Mouse (Mus musculus): Measurements from ENCODE around the gene Camsap3. TPM values are rescaled to one million over a fixed set of nuclear protein-coding genes. Genes with fewer than 3 reads are reported as not detected.

Camsap3 gene
- polyA plus RNA-seq, 1 experiment from 2014 or later: 6.9 TPM

- Histone ChIP-seq H3K4me2 (ENCODE audit: low read depth, low read length) (no peak overlapping the region), H3K27me3 (ENCODE audit: control insufficient read depth, insufficient read depth, low read depth, low read length) (no peaks in the 10 kb centered on the region), H3K36me3 (ENCODE audit: control insufficient read depth, insufficient read depth, low read length) (no peaks in the 10 kb centered on the region), H3K9ac (ENCODE audit: low read length) (no peak overlapping the region), H3K4me3 (ENCODE audit: low read length) (no peak overlapping the region), H3K4me1 (replicated peaks; ENCODE audit: control insufficient read depth, insufficient read depth, low read length) (no peaks in the 10 kb centered on the region), H3K27ac (ENCODE audit: low read length) (no peak overlapping the region), H3K9me3 (ENCODE audit: control insufficient read depth, low read length) (no peaks in the 10 kb centered on the region)
- ATAC-seq (ENCODE audit: low read depth): no peak
- WGBS: 47% methylated on average over 3 of the region's 3 CpGs
Measured at GRCm38 (mm10) chr8:3593470-3593869, 6.4 kb downstream of the Camsap3 start.

- Histone ChIP-seq H3K4me3 (ENCODE audit: low read length) (no peak overlapping the region), H3K27ac (ENCODE audit: low read length) (no peak overlapping the region), H3K9me3 (ENCODE audit: control insufficient read depth, low read length) (no peaks in the 10 kb centered on the region), H3K27me3 (ENCODE audit: control insufficient read depth, insufficient read depth, low read depth, low read length) (no peaks in the 10 kb centered on the region), H3K9ac (ENCODE audit: low read length) (no peak overlapping the region), H3K4me1 (replicated peaks; ENCODE audit: control insufficient read depth, insufficient read depth, low read length) (no peaks in the 10 kb centered on the region), H3K4me2 (ENCODE audit: low read depth, low read length) (no peak overlapping the region), H3K36me3 (ENCODE audit: control insufficient read depth, insufficient read depth, low read length) (no peaks in the 10 kb centered on the region)
- 75% methylated on average over 2 of the region's 2 CpGs for WGBS
- no peak for ATAC-seq (ENCODE audit: low read depth)
Measured at GRCm38 (mm10) chr8:3594466-3594865, 7.4 kb downstream of the Camsap3 start.

GRCm38 (mm10) chr8:3598054-3598453, 11.0 kb downstream of the Camsap3 start:
- Histone ChIP-seq H3K4me3 (ENCODE audit: low read length) (no peak overlapping the region), H3K4me1 (replicated peaks; ENCODE audit: control insufficient read depth, insufficient read depth, low read length) (no peaks in the 10 kb centered on the region), H3K27ac (ENCODE audit: low read length) (no peak overlapping the region), H3K36me3 (ENCODE audit: control insufficient read depth, insufficient read depth, low read length) (no peaks in the 10 kb centered on the region), H3K4me2 (ENCODE audit: low read depth, low read length) (no peak overlapping the region), H3K9ac (ENCODE audit: low read length) (no peak overlapping the region), H3K27me3 (ENCODE audit: control insufficient read depth, insufficient read depth, low read depth, low read length) (no peaks in the 10 kb centered on the region), H3K9me3 (ENCODE audit: control insufficient read depth, low read length) (no peaks in the 10 kb centered on the region)
- ATAC-seq (ENCODE audit: low read depth): no peak
- WGBS: 66% methylated on average over 3 of the region's 3 CpGs

- Histone ChIP-seq H3K9me3 (ENCODE audit: control insufficient read depth, low read length) (no peaks in the 10 kb centered on the region), H3K4me1 (replicated peaks; ENCODE audit: control insufficient read depth, insufficient read depth, low read length) (no peaks in the 10 kb centered on the region), H3K36me3 (ENCODE audit: control insufficient read depth, insufficient read depth, low read length) (no peaks in the 10 kb centered on the region), H3K27ac (ENCODE audit: low read length) (no peak overlapping the region), H3K9ac (ENCODE audit: low read length) (no peak overlapping the region), H3K27me3 (ENCODE audit: control insufficient read depth, insufficient read depth, low read depth, low read length) (no peaks in the 10 kb centered on the region), H3K4me3 (ENCODE audit: low read length) (no peak overlapping the region), H3K4me2 (ENCODE audit: low read depth, low read length) (no peak overlapping the region)
- no peak for ATAC-seq (ENCODE audit: low read depth)
- WGBS: 93% methylated on average over 1 of the region's 1 CpGs
Measured at GRCm38 (mm10) chr8:3599219-3599618, 12.1 kb downstream of the Camsap3 start.

DNA sequence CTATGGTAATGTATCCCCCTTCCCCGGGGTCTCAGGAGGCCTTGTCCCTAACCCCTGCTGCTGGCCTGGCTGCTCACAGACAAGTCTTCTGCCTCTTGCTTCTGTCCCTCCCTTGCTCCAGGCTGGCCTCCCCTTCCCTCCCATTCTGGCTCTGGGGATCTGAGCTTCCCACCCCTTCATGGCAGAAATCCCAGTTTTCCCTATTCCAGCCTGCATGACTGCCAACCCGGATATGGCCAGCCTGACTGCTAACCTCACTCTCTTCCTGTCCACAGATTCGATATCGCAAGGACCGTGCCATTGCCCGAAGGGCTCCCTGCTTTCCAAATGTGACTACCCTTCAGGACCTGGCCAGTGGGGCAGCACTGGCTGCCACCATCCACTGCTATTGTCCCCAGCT, 13.3 kb downstream of the Camsap3 start:
- Histone ChIP-seq H3K4me3 (ENCODE audit: low read length) (no peak overlapping the region), H3K27ac (ENCODE audit: low read length) (no peak overlapping the region), H3K9ac (ENCODE audit: low read length) (peak overlapping the region; percentile 10; the same call in 1 of the 2 replicates), H3K4me1 (replicated peaks; ENCODE audit: control insufficient read depth, insufficient read depth, low read length) (no peaks in the 10 kb centered on the region), H3K36me3 (ENCODE audit: control insufficient read depth, insufficient read depth, low read length) (no peaks in the 10 kb centered on the region), H3K4me2 (ENCODE audit: low read depth, low read length) (no peak overlapping the region), H3K27me3 (ENCODE audit: control insufficient read depth, insufficient read depth, low read depth, low read length) (no peaks in the 10 kb centered on the region), H3K9me3 (ENCODE audit: control insufficient read depth, low read length) (no peaks in the 10 kb centered on the region)
- 73% methylated on average over 6 of the region's 6 CpGs for WGBS
- peak; percentile 69 for ATAC-seq (ENCODE audit: low read depth)

GRCm38 (mm10) chr8:3603439-3603838, 16.3 kb downstream of the Camsap3 start:
- Histone ChIP-seq H3K4me1 (replicated peaks; ENCODE audit: control insufficient read depth, insufficient read depth, low read length) (peaks cover 4% of the 10 kb centered on the region; the same call in 1 of the 2 replicates), H3K4me3 (ENCODE audit: low read length) (no peak overlapping the region), H3K36me3 (ENCODE audit: control insufficient read depth, insufficient read depth, low read length) (peaks cover 2% of the 10 kb centered on the region; the same call in 1 of the 2 replicates), H3K27me3 (ENCODE audit: control insufficient read depth, insufficient read depth, low read depth, low read length) (no peaks in the 10 kb centered on the region), H3K4me2 (ENCODE audit: low read depth, low read length) (no peak overlapping the region), H3K27ac (ENCODE audit: low read length) (no peak overlapping the region), H3K9me3 (ENCODE audit: control insufficient read depth, low read length) (no peaks in the 10 kb centered on the region), H3K9ac (ENCODE audit: low read length) (no peak overlapping the region)
- 62% methylated on average over 13 of the region's 13 CpGs for WGBS
- ATAC-seq (ENCODE audit: low read depth): no peak

DNA sequence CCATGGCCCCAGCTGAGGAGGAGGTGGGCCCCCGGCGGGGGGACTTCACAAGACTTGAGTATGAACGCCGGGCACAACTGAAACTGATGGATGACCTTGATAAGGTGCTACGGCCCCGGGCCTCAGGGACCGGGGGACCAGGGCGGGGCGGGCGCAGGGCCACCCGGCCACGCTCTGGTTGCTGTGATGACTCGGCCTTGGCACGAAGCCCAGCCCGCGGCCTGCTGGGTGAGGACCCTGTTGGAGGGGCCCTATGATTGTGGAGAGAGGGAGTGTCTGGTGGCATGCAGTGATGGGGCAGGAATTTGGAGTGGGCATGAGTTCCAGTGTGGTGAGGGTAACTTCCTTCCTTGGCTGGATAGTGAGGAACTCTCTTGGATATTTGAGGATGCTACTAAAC, 19.5 kb downstream of the Camsap3 start:
- H3K27ac ChIP-seq (ENCODE audit: low read length): no peak overlapping the region
- H3K9ac ChIP-seq (ENCODE audit: low read length): no peak overlapping the region
- H3K36me3 ChIP-seq (ENCODE audit: control insufficient read depth, insufficient read depth, low read length): peaks cover 19% of the 10 kb centered on the region
- no peaks in the 10 kb centered on the region for H3K27me3 ChIP-seq (ENCODE audit: control insufficient read depth, insufficient read depth, low read depth, low read length)
- H3K4me2 ChIP-seq (ENCODE audit: low read depth, low read length): no peak overlapping the region
- H3K9me3 ChIP-seq (ENCODE audit: control insufficient read depth, low read length): no peaks in the 10 kb centered on the region
- ATAC-seq (ENCODE audit: low read depth): peak; percentile 56; the same call in 1 of the 2 replicates
- H3K4me1 ChIP-seq (replicated peaks; ENCODE audit: control insufficient read depth, insufficient read depth, low read length): peaks cover 4% of the 10 kb centered on the region; the same call in 1 of the 2 replicates
- 57% methylated on average over 16 of the region's 16 CpGs for WGBS
- no peak overlapping the region for H3K4me3 ChIP-seq (ENCODE audit: low read length)

DNA sequence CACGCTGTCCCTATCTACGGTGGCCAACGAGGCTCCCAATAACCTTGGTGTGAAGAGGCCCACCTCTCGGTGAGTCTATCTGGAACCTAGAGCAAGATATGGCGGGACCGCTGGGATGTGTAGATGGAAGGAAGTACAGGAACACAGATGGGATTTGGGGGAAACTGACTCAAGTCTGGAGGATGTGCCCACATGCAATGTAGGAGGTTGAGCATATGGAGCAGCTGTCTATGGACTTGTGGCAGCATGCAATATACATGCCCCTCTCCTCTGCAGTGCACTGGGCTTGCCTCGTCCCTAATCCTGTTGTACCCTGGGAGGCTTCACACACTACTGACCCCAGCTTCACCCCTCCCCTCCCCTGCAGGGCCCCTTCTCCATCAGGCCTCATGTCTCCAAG, 20.7 kb downstream of the Camsap3 start:
- Histone ChIP-seq H3K4me3 (ENCODE audit: low read length) (no peak overlapping the region), H3K4me1 (replicated peaks; ENCODE audit: control insufficient read depth, insufficient read depth, low read length) (peaks cover 4% of the 10 kb centered on the region; the same call in 1 of the 2 replicates), H3K9ac (ENCODE audit: low read length) (no peak overlapping the region), H3K4me2 (ENCODE audit: low read depth, low read length) (no peak overlapping the region), H3K36me3 (ENCODE audit: control insufficient read depth, insufficient read depth, low read length) (peaks cover 22% of the 10 kb centered on the region), H3K9me3 (ENCODE audit: control insufficient read depth, low read length) (no peaks in the 10 kb centered on the region), H3K27me3 (ENCODE audit: control insufficient read depth, insufficient read depth, low read depth, low read length) (no peaks in the 10 kb centered on the region), H3K27ac (ENCODE audit: low read length) (no peak overlapping the region)
- no peak for ATAC-seq (ENCODE audit: low read depth)
- WGBS: 86% methylated on average over 7 of the region's 7 CpGs

- Histone ChIP-seq H3K27ac (ENCODE audit: low read length) (no peak overlapping the region), H3K4me2 (ENCODE audit: low read depth, low read length) (no peak overlapping the region), H3K4me1 (replicated peaks; ENCODE audit: control insufficient read depth, insufficient read depth, low read length) (peaks cover 4% of the 10 kb centered on the region; the same call in 1 of the 2 replicates), H3K9ac (ENCODE audit: low read length) (no peak overlapping the region), H3K9me3 (ENCODE audit: control insufficient read depth, low read length) (no peaks in the 10 kb centered on the region), H3K4me3 (ENCODE audit: low read length) (no peak overlapping the region), H3K27me3 (ENCODE audit: control insufficient read depth, insufficient read depth, low read depth, low read length) (no peaks in the 10 kb centered on the region), H3K36me3 (ENCODE audit: control insufficient read depth, insufficient read depth, low read length) (peaks cover 33% of the 10 kb centered on the region)
- 76% methylated on average over 12 of the region's 12 CpGs for WGBS
- ATAC-seq (ENCODE audit: low read depth): no peak
Measured at GRCm38 (mm10) chr8:3609046-3609815, 22.1 kb downstream of the Camsap3 start.

Data from lung, embryonic 16.5 days (tissue).